Mouse (Mus musculus) CH12.LX (cell line): ENCODE data around the gene Gkap1. TPM values are rescaled to one million over a fixed set of nuclear protein-coding genes. Genes with fewer than 3 reads are reported as not detected.

Experiments
- polyA plus RNA-seq: library from polyadenylated mRNA; unstranded; fragments of >175 nt; gene quantifications from 2 replicates; pipeline ENCODE4 v1.2.1, GENCODE M21; 2012; ENCODE audit warnings: low read depth; ENCODE audit not compliant: insufficient read length
- total RNA-seq, 2 experiments: library from RNA; depleted of rRNA; stranded (reverse); fragments of 300-350 nt in 1 of 2; fragments of >200 nt in 1 of 2; gene quantifications; 2 replicates each; pipeline ENCODE4 v1.2.3; 2012 to 2014

Gkap1 gene
- total and polyA plus RNA-seq, 3 experiments = 0.82 to 2.0 (median 1.3) TPM

Other genes starting within 250 kb of the Gkap1 start
- not detected in 2 replicates for gene Klhl3, start 162.1 kb downstream of the Gkap1 start, total RNA-seq (2012; rRNA removed)
- gene Klhl3, start 162.1 kb downstream of the Gkap1 start, total RNA-seq (2014; rRNA removed) = not detected in 2 replicates
- gene Klhl3, start 162.1 kb downstream of the Gkap1 start, polyA plus RNA-seq = not detected in 2 replicates
- gene Hnrnpa0, start 147.1 kb downstream of the Gkap1 start, total RNA-seq (2012; rRNA removed) = 104 and 121 TPM in 2 replicates
- 124 and 126 TPM in 2 replicates for gene Hnrnpa0, start 147.1 kb downstream of the Gkap1 start, total RNA-seq (2014; rRNA removed)
- 125 and 139 TPM in 2 replicates for gene Hnrnpa0, start 147.1 kb downstream of the Gkap1 start, polyA plus RNA-seq
- gene Idnk, start 118.0 kb downstream of the Gkap1 start, total RNA-seq (2012; rRNA removed) = 31.7 and 32.0 TPM in 2 replicates
- 24.2 and 25.5 TPM in 2 replicates for gene Idnk, start 118.0 kb downstream of the Gkap1 start, total RNA-seq (2014; rRNA removed)
- gene Idnk, start 118.0 kb downstream of the Gkap1 start, polyA plus RNA-seq = 45.0 and 47.1 TPM in 2 replicates
- gene Ubqln1, start 60.0 kb downstream of the Gkap1 start, total RNA-seq (2012; rRNA removed) = 58.5 and 76.3 TPM in 2 replicates
- gene Ubqln1, start 60.0 kb downstream of the Gkap1 start, total RNA-seq (2014; rRNA removed) = 166 and 189 TPM in 2 replicates
- gene Ubqln1, start 60.0 kb downstream of the Gkap1 start, polyA plus RNA-seq = 119 and 130 TPM in 2 replicates
- gene Kif27, start 83.4 kb upstream of the Gkap1 start, total RNA-seq (2012; rRNA removed) = not detected in 2 replicates
- not detected in 2 replicates for gene Kif27, start 83.4 kb upstream of the Gkap1 start, total RNA-seq (2014; rRNA removed)
- not detected in 2 replicates for gene Kif27, start 83.4 kb upstream of the Gkap1 start, polyA plus RNA-seq
- 0.42 and 0.51 TPM in 2 replicates for gene 2210016F16Rik, start 109.5 kb upstream of the Gkap1 start, total RNA-seq (2012; rRNA removed)
- 0.12 TPM in 1 of 2 replicates, not detected in the other for gene 2210016F16Rik, start 109.5 kb upstream of the Gkap1 start, total RNA-seq (2014; rRNA removed)
- gene 2210016F16Rik, start 109.5 kb upstream of the Gkap1 start, polyA plus RNA-seq = 4.7 and 5.3 TPM in 2 replicates
- 6.8 and 7.1 TPM in 2 replicates for gene Rmi1, start 126.5 kb upstream of the Gkap1 start, total RNA-seq (2012; rRNA removed)
- gene Rmi1, start 126.5 kb upstream of the Gkap1 start, total RNA-seq (2014; rRNA removed) = 7.7 and 8.4 TPM in 2 replicates
- gene Rmi1, start 126.5 kb upstream of the Gkap1 start, polyA plus RNA-seq = 11.0 and 11.1 TPM in 2 replicates
- 411 and 510 TPM in 2 replicates for gene Hnrnpk, start 127.6 kb upstream of the Gkap1 start, total RNA-seq (2012; rRNA removed)
- 1,174 and 1,271 TPM in 2 replicates for gene Hnrnpk, start 127.6 kb upstream of the Gkap1 start, total RNA-seq (2014; rRNA removed)
- 1,522 and 1,549 TPM in 2 replicates for gene Hnrnpk, start 127.6 kb upstream of the Gkap1 start, polyA plus RNA-seq